In the genomic region with DNA sequence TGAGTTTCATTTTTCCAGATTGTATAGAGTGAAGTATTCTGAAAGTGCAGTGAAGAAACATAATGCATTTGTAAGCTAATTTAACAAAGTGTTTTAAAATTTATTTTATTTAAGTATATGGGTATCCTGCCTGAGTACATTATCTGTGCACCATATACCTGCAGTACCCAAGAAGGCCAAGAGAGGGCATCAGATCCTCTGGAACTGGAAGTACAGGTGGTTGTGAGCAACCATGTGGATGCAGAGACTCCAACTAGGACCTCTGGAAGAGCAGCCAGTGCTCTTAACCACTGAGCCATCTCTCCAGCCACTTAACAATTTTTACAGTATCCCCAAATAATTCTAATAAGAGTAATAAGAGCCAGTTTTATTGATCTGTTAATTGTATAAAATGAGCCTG, we compare ENCODE assay signal across 9 mouse cellular contexts.
DNase-seq lines count a peak whose midpoint lies in the region; ATAC-seq and TF ChIP-seq lines count a peak whose summit lies in the region.
"Had no signal": no experiment of that assay in that cellular context is flagged by ENCODE, and none has a peak within 500 bp of the region (broad histone marks: within the 10 kb centered on the region; RNA-seq: fewer than 3 reads in every experiment).

No protein-coding gene starts in this region.

- no peak overlapping the region for H3K27ac ChIP-seq in left cerebral cortex, adult 2 months
- no peak overlapping the region for H3K27ac ChIP-seq in hindbrain, embryonic 14.5 days
- H3K27ac ChIP-seq: limb, embryonic 15.5 days had no signal

- H3K9me3 ChIP-seq in hindbrain, embryonic 14.5 days (ENCODE audit: control insufficient read depth, low read length) = no peaks in the 10 kb centered on the region
- H3K9me3 ChIP-seq: limb, embryonic 15.5 days had no signal

- intact Hi-C loops in left cerebral cortex, adult 2 months (cut with DNase I) = loop anchor here (10.0 kb wide), 2 partner anchors 519 to 1011 kb away; no protein-coding TSS in a partner anchor

- H3K4me2 ChIP-seq in hindbrain, embryonic 14.5 days (replicated peaks) = no peak overlapping the region
- H3K4me2 ChIP-seq: limb, embryonic 15.5 days had no signal

- H3K9ac ChIP-seq in hindbrain, embryonic 14.5 days = no peak overlapping the region
- H3K9ac ChIP-seq: limb, embryonic 15.5 days had no signal

- H3K27me3 ChIP-seq in hindbrain, embryonic 14.5 days (ENCODE audit: control insufficient read depth, insufficient read depth, low read length) = no peaks in the 10 kb centered on the region
- H3K27me3 ChIP-seq: limb, embryonic 15.5 days had no signal

- DNase-seq in left cerebral cortex, adult 2 months (ENCODE audit: extremely low spot score in 1 of 2, low spot score in 2 of 2) = no peak
- no peak for DNase-seq in left cerebral cortex, adult 8-10 months (ENCODE audit: low spot score in 2 of 2)
- DNase-seq in T-cell, adult 2 months (ENCODE audit: low spot score) = peak; percentile 4
- peak; percentile 19 for DNase-seq in kidney, postnatal 14 days
- peak; percentile 19 to 65 for DNase-seq in spleen, postnatal 4 days (ENCODE audit: low spot score in 2 of 2)
- no peak for DNase-seq in right cerebral cortex, postnatal 25 days
- no peak for DNase-seq in hindbrain, embryonic 14.5 days (ENCODE audit: low spot score)
- no peak for DNase-seq in right cerebral cortex, adult 2 months (ENCODE audit: low spot score in 2 of 2)

- H3K4me1 ChIP-seq in hindbrain, embryonic 14.5 days (replicated peaks; ENCODE audit: control insufficient read depth, insufficient read depth, low read length) = 0 out of 2 replicates have a peak, but pooled peaks cover 3% of the 10 kb centered on the region
- H3K4me1 ChIP-seq: limb, embryonic 15.5 days had no signal

- ATAC-seq in hindbrain, embryonic 14.5 days (ENCODE audit: low FRiP score) = no peak

- H3K4me3 ChIP-seq in left cerebral cortex, adult 2 months = no peak overlapping the region
- H3K4me3 ChIP-seq in hindbrain, embryonic 14.5 days (replicated peaks; ENCODE audit: low read length) = no peak overlapping the region
- H3K4me3 ChIP-seq: limb, embryonic 15.5 days had no signal

- peak; percentile 54 for TF ChIP-seq CTCF in left cerebral cortex, adult 2 months (IDR thresholded peaks at IDR 0.05)

- H3K36me3 ChIP-seq in hindbrain, embryonic 14.5 days (replicated peaks; ENCODE audit: control insufficient read depth, insufficient read depth) = peaks cover 18% of the 10 kb centered on the region; the same call in 1 of the 2 replicates

Comparison
In these comparisons a context has a peak if more than half of its experiments do, and no peak if none do; other contexts are left out.
1. DNase-seq: peak in T-cell, adult 2 months (single experiment), kidney, postnatal 14 days (single experiment) and spleen, postnatal 4 days (2 of 2); none in left cerebral cortex, adult 2 months (0 of 2), left cerebral cortex, adult 8-10 months (0 of 2), right cerebral cortex, postnatal 25 days (single experiment), hindbrain, embryonic 14.5 days (single experiment) and right cerebral cortex, adult 2 months (0 of 2).